Mouse (Mus musculus): ENCODE data around the gene Nek6.

DNA sequence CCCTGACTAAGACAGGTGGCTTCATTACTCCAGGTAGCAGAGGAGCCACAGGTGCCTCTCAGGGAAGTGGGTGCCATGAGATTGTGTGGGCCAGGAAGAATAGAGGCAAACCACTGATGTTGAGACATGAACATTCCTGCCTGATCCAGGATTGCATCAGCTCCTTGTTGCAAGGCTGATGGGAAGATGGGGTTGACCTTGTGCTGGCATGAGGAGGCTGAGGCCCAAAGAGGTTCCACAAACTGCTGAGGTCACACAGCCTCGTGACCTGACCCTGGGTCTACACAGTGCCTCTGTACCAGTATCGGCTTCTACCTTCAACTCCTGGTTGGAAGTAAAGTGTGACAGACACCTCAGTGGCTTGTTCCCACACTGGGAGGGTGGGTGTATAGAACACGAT is 13.6 kb downstream of the Nek6 start:
- TF ChIP-seq CTCF (IDR thresholded peaks at IDR 0.05; ENCODE audit: extremely low read depth, insufficient read depth, low read length) = no peak
- no peak for TF ChIP-seq POLR2A (IDR thresholded peaks at IDR 0.05; ENCODE audit: extremely low read depth, insufficient read depth, low read length)

Data from cortical plate, adult 2 months (tissue).